Mouse (Mus musculus) heart, adult 2 months (tissue): ENCODE measurements around the gene Luc7l.

Source experiments
- CTCF ChIP-seq: fragments of 200-600 bp; IDR thresholded peaks from 2 replicates; pipeline ENCODE4 v1.8.1; 2022; ENCODE audit warnings: antibody characterized with exemption, mild to moderate bottlenecking, moderate library complexity
- EP300 ChIP-seq: fragments of 200-500 bp; IDR thresholded peaks from 2 replicates; pipeline ENCODE4 v1.6.1; 2011; ENCODE audit warnings: low read depth, low read length, control low read depth; ENCODE audit not compliant: insufficient read depth
- POLR2A ChIP-seq: fragments of 200-500 bp; IDR thresholded peaks from 2 replicates; pipeline ENCODE4 v1.6.1; 2011; ENCODE audit warnings: mild to moderate bottlenecking, low read depth, low read length, control low read depth; ENCODE audit not compliant: insufficient read depth

GRCm38 (mm10) chr17:26221508-26221907 lies 31.2 kb upstream of the Luc7l start:
- TF ChIP-seq CTCF (no peak), POLR2A (no peak), EP300 (no peak)
